Mouse (Mus musculus) neural tube, embryonic 11.5 days (tissue): ENCODE data around the gene Klk1b4. TPM values are rescaled to one million over a fixed set of nuclear protein-coding genes. Genes with fewer than 3 reads are reported as not detected.
"Not testable (repeated sequence)": the region's sequence is repeated elsewhere in the genome, so short reads cannot be mapped to it uniquely, and the experiment has no call there.

Source experiments
- ATAC-seq: fragments of 200-750 bp; cut with Nextera tagmentation; 2 replicates; pipeline ENCODE4 v1.8.0; 2017; ENCODE audit warnings: moderate number of reproducible peaks, mild to moderate bottlenecking, moderate TSS enrichment, moderate library complexity; ENCODE audit not compliant: insufficient read depth, low FRiP score, low TSS enrichment
- DNase-seq: peaks from one replicate; pipeline ENCODE4 v3.0.0-alpha.2; 2015; ENCODE audit warnings: low spot score
- H3K27ac ChIP-seq: fragments of 300-500 bp; sonication (generic); 2 replicates; pipeline ENCODE4 v1.5.1; 2014; ENCODE audit warnings: low read depth, mild to moderate bottlenecking, low read length
- H3K27me3 ChIP-seq: fragments of 300-500 bp; sonication (generic); 2 replicates; pipeline ENCODE4 v1.6.1; 2014; ENCODE audit warnings: mild to moderate bottlenecking, low read length, mixed read lengths; ENCODE audit not compliant: control insufficient read depth, insufficient read depth
- H3K36me3 ChIP-seq: fragments of 300-500 bp; sonication (generic); 2 replicates; pipeline ENCODE4 v1.6.1; 2014; ENCODE audit warnings: mild to moderate bottlenecking, low read length, moderate library complexity, mixed read lengths; ENCODE audit not compliant: control insufficient read depth, insufficient read depth
- H3K4me1 ChIP-seq: fragments of 300-500 bp; sonication (generic); 2 replicates; pipeline ENCODE4 v1.6.1; 2014; ENCODE audit warnings: low read length, mixed read lengths; ENCODE audit not compliant: control insufficient read depth, insufficient read depth
- H3K4me2 ChIP-seq: fragments of 300-500 bp; sonication (generic); 2 replicates; pipeline ENCODE4 v1.6.1; 2014; ENCODE audit warnings: low read depth, mild to moderate bottlenecking, moderate library complexity
- H3K4me3 ChIP-seq: fragments of 300-500 bp; sonication (generic); 2 replicates; pipeline ENCODE4 v1.5.1; 2014; ENCODE audit warnings: low read depth, low read length
- H3K9ac ChIP-seq: fragments of 300-500 bp; sonication (generic); 2 replicates; pipeline ENCODE4 v1.6.1; 2014; ENCODE audit warnings: mild to moderate bottlenecking, low read length
- H3K9me3 ChIP-seq: fragments of 300-500 bp; sonication (generic); 2 replicates; pipeline ENCODE4 v1.6.1; 2016; ENCODE audit warnings: low read length; ENCODE audit not compliant: control insufficient read depth
- WGBS: fragments of 180-500 bp; shearing (Covaris S2); extraction: QIAGEN DNeasy Blood & Tissue Kit; methylation state at CpG from one replicate; pipeline ENCODE4 v1.1.7; 2014; 5-methylcytosine and 5-hydroxymethylcytosine counted together
- polyA plus RNA-seq: library from polyadenylated mRNA; unstranded; fragments of >200 nt; fragmentation: Nextera tagmentation; extraction: Ambion mirVana; gene quantifications from 2 replicates; pipeline ENCODE4 v1.2.1, GENCODE M21; 2014

Gene Klk1b4
- not detected in 2 replicates for polyA plus RNA-seq

- not testable (repeated sequence) for H3K4me2 ChIP-seq, H3K27ac ChIP-seq, H3K36me3 ChIP-seq, H3K4me3 ChIP-seq, DNase-seq, H3K9ac ChIP-seq, H3K27me3 ChIP-seq, H3K4me1 ChIP-seq, ATAC-seq, H3K9me3 ChIP-seq
- WGBS, result 45% methylated on average over 3 of the region's 3 CpGs
These were observed at the start of gene Klk1b4 for GRCm38 (mm10) chr7:44207135-44207534. TSS of gene Klk1b4 (plus strand) at chr7:44207435.

GRCm38 (mm10) chr7:44179299-44180045, 27.8 kb upstream of the Klk1b4 start:
- Histone ChIP-seq H3K27ac (no peak overlapping the region), H3K27me3 (no peaks in the 10 kb centered on the region), H3K9me3 (no peaks in the 10 kb centered on the region), H3K4me1 (no peaks in the 10 kb centered on the region), H3K9ac (no peak overlapping the region), H3K4me2 (no peak overlapping the region), H3K4me3 (no peak overlapping the region), H3K36me3 (no peaks in the 10 kb centered on the region)
- ATAC-seq (no peak), DNase-seq (no peak)
- 64% methylated on average over 9 of the region's 9 CpGs for WGBS

GRCm38 (mm10) chr7:44186516-44186915, 20.7 kb upstream of the Klk1b4 start:
- H3K27ac ChIP-seq, H3K4me2 ChIP-seq, H3K27me3 ChIP-seq, DNase-seq, H3K36me3 ChIP-seq, H3K9ac ChIP-seq, H3K9me3 ChIP-seq, ATAC-seq, H3K4me3 ChIP-seq, H3K4me1 ChIP-seq: not testable (repeated sequence)
- 74% methylated on average over 8 of the region's 8 CpGs for WGBS

GRCm38 (mm10) chr7:44187936-44188335, 19.3 kb upstream of the Klk1b4 start, which contains the start of gene Klk1b24:
TSS of gene Klk1b24 (plus strand) at chr7:44188236.
- not testable (repeated sequence) for H3K4me2 ChIP-seq, H3K27me3 ChIP-seq, H3K9me3 ChIP-seq, ATAC-seq, H3K36me3 ChIP-seq, H3K27ac ChIP-seq, H3K9ac ChIP-seq, DNase-seq, H3K4me3 ChIP-seq, H3K4me1 ChIP-seq

- not testable (repeated sequence) for H3K4me2 ChIP-seq, H3K4me3 ChIP-seq, H3K9me3 ChIP-seq, H3K4me1 ChIP-seq, H3K36me3 ChIP-seq, H3K27me3 ChIP-seq, H3K27ac ChIP-seq, ATAC-seq, DNase-seq, H3K9ac ChIP-seq
- WGBS, result 50% methylated on average over 1 of the region's 1 CpGs
These were observed 13.8 kb upstream of the Klk1b4 start for GRCm38 (mm10) chr7:44193466-44193865.

GRCm38 (mm10) chr7:44197891-44198290, 9.3 kb upstream of the Klk1b4 start, which contains the start of gene Klk1b3:
TSS of gene Klk1b3 (plus strand) at chr7:44198191.
- H3K9ac ChIP-seq, result no peak within 1 kb of the TSS
- no peaks in the 10 kb centered on the region for H3K36me3 ChIP-seq
- no peak within 1 kb of the TSS for H3K4me2 ChIP-seq
- H3K27me3 ChIP-seq, result no peaks in the 10 kb centered on the region
- 64% methylated on average over 3 of the region's 3 CpGs for WGBS
- H3K9me3 ChIP-seq, result no peaks in the 10 kb centered on the region
- H3K4me1 ChIP-seq, result no peaks in the 10 kb centered on the region
- DNase-seq (no peak), ATAC-seq (no peak)
- no peak within 1 kb of the TSS for H3K4me3 ChIP-seq
- no peak within 1 kb of the TSS for H3K27ac ChIP-seq

- Histone ChIP-seq H3K9me3 (no peaks in the 10 kb centered on the region), H3K9ac (no peak overlapping the region), H3K4me3 (no peak overlapping the region), H3K4me1 (no peaks in the 10 kb centered on the region), H3K4me2 (no peak overlapping the region), H3K27ac (no peak overlapping the region), H3K27me3 (no peaks in the 10 kb centered on the region), H3K36me3 (no peaks in the 10 kb centered on the region)
- ATAC-seq (no peak), DNase-seq (no peak)
- WGBS, result 86% methylated on average over 3 of the region's 3 CpGs
These were observed 1.1 kb downstream of the Klk1b4 start for GRCm38 (mm10) chr7:44208307-44208706.

- no peaks in the 10 kb centered on the region for H3K27me3 ChIP-seq
- H3K4me2 ChIP-seq, result no peak within 1 kb of the TSS
- H3K9ac ChIP-seq, result no peak within 1 kb of the TSS
- no peaks in the 10 kb centered on the region for H3K9me3 ChIP-seq
- DNase-seq (no peak), ATAC-seq (no peak)
- H3K27ac ChIP-seq, result no peak within 1 kb of the TSS
- H3K4me3 ChIP-seq, result no peak within 1 kb of the TSS
- WGBS, result 79% methylated on average over 1 of the region's 1 CpGs
- H3K4me1 ChIP-seq, result no peaks in the 10 kb centered on the region
- H3K36me3 ChIP-seq, result no peaks in the 10 kb centered on the region
These were observed 8.4 kb downstream of the Klk1b4 start, which contains the start of gene Klk1b5 for GRCm38 (mm10) chr7:44215645-44216044. TSS of gene Klk1b5 (plus strand) at chr7:44215945.

- H3K9ac ChIP-seq, H3K9me3 ChIP-seq: not testable (repeated sequence)
These were observed 14.4 kb downstream of the Klk1b4 start for GRCm38 (mm10) chr7:44221601-44222000.

More at GRCm38 (mm10) chr7:44221601-44222000, 14.4 kb downstream of the Klk1b4 start:
- H3K36me3 ChIP-seq, H3K27me3 ChIP-seq, H3K27ac ChIP-seq, H3K4me3 ChIP-seq, DNase-seq, ATAC-seq, H3K4me1 ChIP-seq, H3K4me2 ChIP-seq: not testable (repeated sequence)
- 75% methylated on average over 8 of the region's 10 CpGs for WGBS
